Mouse (Mus musculus) lung, adult 18-20 months (tissue): ENCODE measurements around the gene Yipf2.
A peak's percentile ranks its signal among the peaks of the same experiment; 100 is the strongest.

Source experiments
- DNase-seq, 2 experiments: peaks; one replicate each; pipeline ENCODE4 v3.0.0; 2022; ENCODE audit warnings: mixed read lengths in 2 of 2

The Yipf2 gene

DNA sequence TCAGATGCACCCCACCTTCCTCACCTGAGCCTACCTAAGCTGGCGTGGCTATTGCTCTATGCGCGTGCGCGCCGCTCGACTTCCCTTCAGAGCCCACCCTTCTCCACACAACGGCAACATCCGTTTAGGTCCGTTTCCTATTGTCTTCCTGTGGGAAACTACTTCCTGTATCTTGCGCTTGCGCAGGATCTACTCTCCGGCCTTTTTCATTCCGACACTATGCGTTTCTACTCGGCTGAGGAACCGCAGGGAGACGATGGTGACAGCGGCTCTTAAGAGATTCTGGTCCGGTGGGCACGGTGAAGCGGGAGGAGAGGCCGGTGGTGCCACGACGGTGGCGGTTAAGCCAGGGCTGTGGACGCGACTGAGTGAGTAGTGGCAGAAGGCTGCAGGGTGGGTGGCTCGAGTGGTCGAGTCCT lies at the start of gene Yipf2, which contains the start of gene Timm29:
Gene Yipf2, minus strand, starts transcription at position 126 of the 419 bp plus-strand sequence.
Gene Timm29, plus strand, starts transcription at position 20 of the 419 bp plus-strand sequence.
- DNase-seq: peak; percentile 91 to 94

GRCm38 (mm10) chr9:21639031-21639430 lies 46.4 kb upstream of the Yipf2 start:
- no peak for DNase-seq

DNA sequence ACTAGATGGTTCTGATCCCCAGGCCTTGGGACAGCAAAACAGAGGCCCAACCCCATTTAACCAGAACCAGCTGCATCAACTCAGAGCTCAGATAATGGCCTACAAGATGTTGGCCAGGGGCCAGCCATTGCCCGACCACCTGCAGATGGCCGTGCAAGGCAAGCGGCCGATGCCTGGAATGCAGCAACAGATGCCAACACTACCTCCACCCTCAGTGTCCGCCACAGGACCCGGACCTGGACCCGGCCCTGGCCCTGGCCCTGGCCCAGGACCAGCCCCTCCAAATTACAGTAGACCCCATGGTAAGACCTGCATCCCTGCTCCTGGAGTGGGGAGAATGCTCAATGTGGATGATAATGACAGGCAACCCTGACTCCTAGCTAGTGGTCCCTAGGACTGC lies 43.0 kb upstream of the Yipf2 start:
- no peak for DNase-seq

- DNase-seq: no peak
Observed at GRCm38 (mm10) chr9:21633106-21633505, 40.5 kb upstream of the Yipf2 start.

GRCm38 (mm10) chr9:21630673-21631072 lies 38.0 kb upstream of the Yipf2 start:
- peak; percentile 25 to 46 for DNase-seq

DNA sequence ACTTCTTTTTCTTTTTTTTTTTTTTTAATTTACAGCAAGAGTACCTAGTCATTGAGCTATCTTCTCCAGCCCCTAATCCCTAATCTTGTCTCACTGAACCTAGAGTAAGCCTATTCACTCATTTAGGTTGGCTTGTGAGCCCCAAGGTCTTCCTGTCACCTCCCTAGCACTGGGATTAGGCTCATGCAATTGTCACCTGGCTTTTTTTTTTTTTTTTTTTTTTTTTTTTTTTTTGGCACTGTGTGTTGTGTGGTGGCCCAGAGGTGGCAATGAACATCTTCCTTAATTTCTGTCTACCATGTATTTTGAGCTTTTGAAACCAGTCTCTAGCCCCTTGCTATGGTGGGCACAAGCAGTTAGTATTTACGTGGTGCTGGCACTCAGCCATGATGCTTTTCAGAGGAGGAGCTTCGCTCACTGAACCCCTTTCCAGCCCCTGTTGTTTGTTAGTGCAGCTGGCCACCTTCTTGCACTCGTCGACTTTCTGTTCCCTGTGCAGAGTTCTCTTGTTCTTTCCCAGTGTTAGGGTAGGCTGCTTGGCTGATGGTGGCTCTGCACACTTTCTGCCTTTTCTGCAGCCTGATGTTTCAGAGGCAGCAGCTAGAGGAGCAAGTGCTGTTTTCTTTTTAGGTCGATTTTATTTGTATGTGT lies 34.6 kb upstream of the Yipf2 start:
- no peak for DNase-seq

- DNase-seq: no peak
Observed at GRCm38 (mm10) chr9:21626571-21626970, 33.9 kb upstream of the Yipf2 start.

GRCm38 (mm10) chr9:21625342-21626339 lies 33.0 kb upstream of the Yipf2 start:
- no peak for DNase-seq

- DNase-seq: no peak
Observed at GRCm38 (mm10) chr9:21622676-21623075, 30.0 kb upstream of the Yipf2 start.

- DNase-seq: no peak
Observed at GRCm38 (mm10) chr9:21620229-21620628, 27.6 kb upstream of the Yipf2 start.

- DNase-seq: no peak
Observed at GRCm38 (mm10) chr9:21617066-21617465, 24.4 kb upstream of the Yipf2 start.

DNA sequence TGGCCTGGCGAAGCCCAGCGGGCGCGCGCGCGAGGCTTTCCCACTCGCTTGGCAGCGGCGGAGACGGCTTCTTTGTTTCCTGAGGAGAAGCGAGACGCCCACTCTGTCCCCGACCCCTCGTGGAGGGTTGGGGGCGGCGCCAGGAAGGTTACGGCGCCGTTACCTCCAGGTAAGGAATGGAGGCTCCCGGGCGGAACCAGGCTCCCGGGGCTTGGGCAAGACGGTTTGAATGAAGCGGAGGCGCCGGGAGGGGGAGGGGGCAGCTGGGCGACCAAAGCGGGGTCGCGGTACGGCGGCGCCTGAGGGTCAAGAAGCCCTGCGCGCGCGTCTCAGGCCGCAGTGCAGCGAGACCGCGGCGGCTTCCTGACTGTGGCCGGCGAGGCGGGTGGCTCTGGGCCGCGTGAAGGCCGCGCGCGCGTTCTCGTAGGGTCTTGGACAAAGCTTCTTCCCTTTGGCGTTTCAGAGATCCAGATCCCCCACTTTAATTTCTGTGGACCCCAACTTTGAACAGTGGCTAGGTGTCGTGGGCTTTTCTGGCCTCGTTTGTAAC lies 23.7 kb upstream of the Yipf2 start:
- peak; percentile 87 to 88 for DNase-seq

DNA sequence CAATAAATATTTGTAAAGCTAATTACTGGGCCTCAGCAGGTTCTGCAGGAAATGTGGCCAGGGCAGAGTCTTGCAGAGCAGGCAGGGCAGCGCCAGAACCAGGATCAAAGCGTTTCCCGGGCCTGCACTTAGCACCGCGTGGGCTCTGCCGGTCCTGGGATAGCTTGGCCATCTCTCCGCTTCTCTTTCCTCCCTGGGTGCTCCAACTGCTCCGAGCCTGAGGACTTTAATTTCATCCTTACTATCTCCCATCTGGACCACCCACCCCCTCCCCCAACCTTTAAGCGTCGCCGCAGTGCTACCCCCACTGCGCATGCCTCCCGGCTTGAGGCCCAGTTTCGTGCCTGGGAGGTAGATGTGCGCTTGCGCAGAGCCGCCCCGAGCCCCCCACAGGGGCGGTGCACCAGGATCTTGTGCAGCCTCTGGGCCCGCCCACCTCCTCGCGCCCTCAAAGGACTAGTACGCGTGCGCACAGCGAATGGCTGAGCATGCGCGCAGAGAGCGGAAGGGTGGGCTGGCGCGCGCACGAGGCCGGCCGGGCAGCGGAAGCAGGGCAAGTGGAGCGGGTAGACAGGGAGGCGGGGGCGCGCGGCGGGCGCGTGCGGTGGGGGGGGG lies 23.1 kb upstream of the Yipf2 start, which contains the start of gene Smarca4:
Gene Smarca4, plus strand, starts transcription at position 553 of the 615 bp plus-strand sequence.
- DNase-seq: peak; percentile 99

GRCm38 (mm10) chr9:21614864-21615616 lies 22.4 kb upstream of the Yipf2 start:
- DNase-seq: no peak

DNA sequence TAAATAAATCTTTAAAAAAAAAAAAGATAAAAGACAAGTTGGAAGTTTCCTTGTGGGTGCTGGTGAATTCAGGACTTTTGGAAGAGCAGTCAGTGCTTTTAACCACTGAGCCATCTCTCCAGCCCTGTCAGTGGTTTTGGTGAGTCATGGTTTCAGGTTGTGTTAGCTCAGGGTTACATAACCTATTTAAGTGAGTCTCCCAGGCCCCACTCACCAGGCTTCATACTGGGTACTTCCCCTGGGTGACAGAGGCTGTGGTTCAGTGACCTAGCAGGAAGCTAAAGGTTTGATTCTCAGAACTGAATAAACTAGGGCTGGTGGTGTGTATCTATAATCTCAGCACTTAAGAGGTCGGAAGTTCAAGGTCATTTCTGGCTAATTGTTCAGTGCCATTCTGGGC lies 17.2 kb upstream of the Yipf2 start:
- DNase-seq: peak; percentile 81 to 84

DNA sequence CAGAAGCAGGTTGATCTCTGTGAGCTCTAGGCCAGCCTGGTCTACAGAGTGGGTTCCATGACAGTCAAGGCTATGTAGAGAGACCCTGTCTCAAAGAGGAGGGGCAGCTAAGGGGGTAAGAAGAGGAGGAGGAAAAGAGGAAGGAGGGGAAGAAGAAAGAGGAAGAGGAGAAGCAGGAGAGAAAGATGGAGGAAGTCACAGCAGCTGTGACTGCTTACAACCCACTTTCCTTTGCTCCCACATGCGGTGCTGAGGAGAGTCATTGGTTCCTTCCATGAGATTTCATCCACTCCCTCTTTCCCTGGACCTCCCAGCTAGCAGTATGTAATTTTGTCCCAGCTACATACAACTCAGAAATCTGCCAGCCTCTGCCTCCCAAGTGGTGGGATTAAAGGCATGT lies 14.0 kb upstream of the Yipf2 start:
- no peak for DNase-seq

DNA sequence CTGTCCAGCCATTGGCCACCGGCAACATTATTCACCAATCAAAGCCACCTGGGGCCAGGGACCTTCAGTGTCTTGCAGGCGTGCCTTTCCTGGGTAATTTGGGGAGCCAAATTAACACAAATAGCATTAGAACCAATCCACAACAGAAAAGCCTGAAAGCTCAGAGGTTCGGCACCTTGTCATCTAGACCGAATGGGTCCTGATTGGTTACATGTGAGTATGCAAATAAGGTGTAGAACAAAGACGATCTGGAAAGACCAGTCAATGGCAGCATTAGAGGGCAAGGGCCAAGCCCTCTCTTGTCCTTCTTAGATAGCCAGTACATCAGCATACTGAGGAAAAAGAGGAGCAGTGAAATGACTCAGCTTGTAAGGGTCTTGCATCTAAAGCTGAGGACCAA lies 13.2 kb upstream of the Yipf2 start:
- no peak for DNase-seq

DNA sequence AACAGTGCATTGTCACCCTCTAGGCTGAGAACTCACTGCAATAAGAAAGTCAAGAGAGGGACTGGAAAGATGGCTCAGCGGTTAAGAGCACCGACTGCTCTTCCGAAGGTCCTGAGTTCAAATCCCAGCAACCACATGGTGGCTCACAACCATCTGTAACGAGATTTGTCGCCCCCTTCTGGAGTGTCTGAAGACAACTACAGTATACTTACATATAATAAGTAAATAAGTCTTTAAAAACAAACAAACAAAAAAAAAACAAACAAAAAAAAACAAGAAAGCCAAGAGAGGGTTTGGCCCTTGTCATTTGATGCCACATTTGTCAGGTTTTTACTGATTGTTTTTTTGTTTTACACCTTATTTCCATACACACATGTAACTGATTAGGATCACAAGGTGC lies 11.5 kb upstream of the Yipf2 start:
- DNase-seq: no peak

- DNase-seq: peak; percentile 62 to 73
Observed at GRCm38 (mm10) chr9:21601722-21602399, 9.2 kb upstream of the Yipf2 start.

DNA sequence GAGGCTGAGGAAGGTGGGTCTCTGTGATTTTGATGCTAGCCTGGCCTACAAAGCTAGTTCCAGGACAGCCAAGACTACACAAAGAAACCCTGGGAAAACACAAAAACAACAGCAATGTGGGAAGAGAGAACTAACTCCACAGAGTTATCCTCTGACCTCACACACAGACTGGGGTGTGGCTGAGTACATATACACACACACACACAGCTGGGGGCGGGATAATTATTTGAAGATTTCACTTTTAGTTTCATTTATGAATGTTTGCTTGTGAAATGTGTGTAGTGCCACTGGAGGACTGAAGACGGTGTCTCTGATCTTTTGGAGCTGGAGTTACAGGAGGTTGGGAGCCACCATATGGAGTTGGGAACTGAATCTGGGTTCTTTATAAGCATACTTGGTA lies 8.4 kb upstream of the Yipf2 start:
- no peak for DNase-seq

DNA sequence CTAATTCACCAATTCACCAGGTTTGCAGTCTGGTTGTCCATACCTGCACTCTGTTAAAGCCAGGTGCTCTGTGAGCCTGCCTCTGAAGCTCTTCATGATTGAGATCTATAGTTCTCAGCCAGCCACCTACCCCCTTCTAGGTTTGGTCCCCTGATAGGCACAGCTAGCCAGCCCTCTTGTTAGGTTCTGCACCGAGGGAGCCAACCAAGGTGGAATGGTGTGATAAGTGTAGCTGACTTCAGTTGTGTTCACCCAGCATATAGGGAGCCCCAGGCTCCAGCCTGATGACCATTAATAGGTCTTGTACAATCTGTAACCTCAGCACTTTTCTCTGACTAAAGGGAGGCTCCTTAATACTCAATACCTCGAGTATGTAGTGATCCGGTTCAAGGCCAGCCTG lies 7.6 kb upstream of the Yipf2 start:
- DNase-seq: no peak

- DNase-seq: peak in 1 of 2 experiments; percentile 21
Observed at GRCm38 (mm10) chr9:21598198-21598597, 5.6 kb upstream of the Yipf2 start.
